Mouse (Mus musculus) ES-E14 (cell line): Measurements from ENCODE around the gene Olfr1033. TPM values are rescaled to one million over a fixed set of nuclear protein-coding genes. Genes with fewer than 3 reads are reported as not detected.

Experiments
- DNase-seq: peaks from one replicate; pipeline ENCODE4 v3.0.0-alpha.2; 2013; ENCODE audit warnings: low read depth, low spot score
- H3K27ac ChIP-seq: 2 replicates; pipeline ENCODE4 v1.5.1; 2012; ENCODE audit warnings: low read depth, mild to moderate bottlenecking, low read length, moderate library complexity, mixed read lengths; ENCODE audit not compliant: poor library complexity, insufficient read depth, severe bottlenecking
- H3K36me3 ChIP-seq: 2 replicates; pipeline ENCODE4 v1.6.1; 2012; ENCODE audit warnings: mild to moderate bottlenecking, low read length, moderate library complexity, mixed read lengths; ENCODE audit not compliant: control insufficient read depth, poor library complexity, insufficient read depth, severe bottlenecking
- H3K4me1 ChIP-seq, 2 experiments: fragments of 150-350 bp in 1 of 2; sonication (generic) in 1 of 2; 2 replicates each; pipeline ENCODE4 v1.6.1; 2012; ENCODE audit warnings: low read length in 2 of 2, mild to moderate bottlenecking in 1 of 2, mixed read lengths in 1 of 2; ENCODE audit not compliant: control insufficient read depth in 2 of 2, insufficient read depth in 2 of 2, poor library complexity in 1 of 2
- H3K4me3 ChIP-seq, 2 experiments: fragments of 150-350 bp in 1 of 2; sonication (generic) in 1 of 2; 2 replicates each; pipeline ENCODE4 v1.5.1; 2012; ENCODE audit warnings: low read length in 2 of 2, low read depth in 1 of 2, mild to moderate bottlenecking in 1 of 2, mixed read lengths in 1 of 2; ENCODE audit not compliant: insufficient read depth in 1 of 2, poor library complexity in 1 of 2, severe bottlenecking in 1 of 2
- H3K9ac ChIP-seq: 2 replicates; pipeline ENCODE4 v1.6.1; 2012; ENCODE audit warnings: low read depth, mild to moderate bottlenecking, low read length, mixed read lengths; ENCODE audit not compliant: poor library complexity, insufficient read depth, severe bottlenecking
- H3K9me3 ChIP-seq: fragments of 150-350 bp; sonication (generic); 2 replicates; pipeline ENCODE4 v1.6.1; 2012; ENCODE audit warnings: low read depth, mild to moderate bottlenecking, low read length; ENCODE audit not compliant: control insufficient read depth, insufficient read depth
- CHD2 ChIP-seq: IDR thresholded peaks from 2 replicates; pipeline ENCODE4 v1.6.1; 2014; ENCODE audit warnings: mild to moderate bottlenecking, low read depth, low read length, inconsistent platforms
- HCFC1 ChIP-seq: IDR thresholded peaks from 2 replicates; pipeline ENCODE4 v1.6.1; 2012; ENCODE audit warnings: low read length, inconsistent platforms, borderline replicate concordance; ENCODE audit not compliant: insufficient read depth
- MAFK ChIP-seq: IDR thresholded peaks from 2 replicates; pipeline ENCODE4 v1.6.1; 2014; ENCODE audit warnings: mild to moderate bottlenecking, low read depth, low read length, inconsistent platforms; ENCODE audit not compliant: insufficient read depth
- ZC3H11A ChIP-seq: IDR thresholded peaks from 2 replicates; pipeline ENCODE4 v1.6.1; 2012; ENCODE audit warnings: low read depth, mild to moderate bottlenecking, inconsistent platforms, low read length, borderline replicate concordance
- ZNF384 ChIP-seq: IDR thresholded peaks from 2 replicates; pipeline ENCODE4 v1.6.1; 2012; ENCODE audit warnings: low read depth, low read length, inconsistent platforms
- in situ Hi-C, 2 experiments: fragments of 600-800 bp; cut with MboI; formaldehyde crosslinking; loops; one replicate each; pipeline ENCODE4 v1.15.1; 2025; ENCODE audit warnings: low sequenced_read_pairs in 2 of 2, inconsistent platforms in 1 of 2; ENCODE audit not compliant: unreplicated experiment in 2 of 2
- total RNA-seq: library from RNA; depleted of rRNA; stranded (reverse); fragments of 300-350 nt; gene quantifications from 2 replicates; pipeline ENCODE4 v1.2.3, GENCODE M21; 2012; rRNA removed

Gene Olfr1033
- total RNA-seq, 1 experiment: not detected

- no peak within 1 kb of the TSS for H3K27ac ChIP-seq
- no peak within 1 kb of the TSS for H3K9ac ChIP-seq
- no peak for DNase-seq
- no peaks in the 10 kb centered on the region for H3K36me3 ChIP-seq
- no peaks in the 10 kb centered on the region for H3K4me1 ChIP-seq
- in situ Hi-C loops: no loop called here
- H3K9me3 ChIP-seq: no peaks in the 10 kb centered on the region
- H3K4me3 ChIP-seq: no peak within 1 kb of the TSS
- TF ChIP-seq ZNF384 (no peak), CHD2 (no peak), HCFC1 (no peak), ZC3H11A (no peak), MAFK (no peak)
Measured at GRCm38 (mm10) chr2:86087285-86087684, 66.9 kb downstream of the Olfr1033 start, which contains the start of gene Olfr1037. Olfr1037 (minus strand) TSS chr2:86087385.

Other genes with a start within 250 kb of the Olfr1033 start
- not detected in 2 replicates for gene Olfr1014, start 247.9 kb upstream of the Olfr1033 start, total RNA-seq
- gene Olfr1015, start 238.6 kb upstream of the Olfr1033 start, total RNA-seq: not detected in 2 replicates
- gene Olfr1016, start 218.1 kb upstream of the Olfr1033 start, total RNA-seq: not detected in 2 replicates
- gene Olfr1018, start 202.2 kb upstream of the Olfr1033 start, total RNA-seq: not detected in 2 replicates
- not detected in 2 replicates for gene Olfr1019, start 175.2 kb upstream of the Olfr1033 start, total RNA-seq
- not detected in 2 replicates for gene Olfr1020, start 173.6 kb upstream of the Olfr1033 start, total RNA-seq
- gene Olfr1022, start 152.0 kb upstream of the Olfr1033 start, total RNA-seq: not detected in 2 replicates
- not detected in 2 replicates for gene Olfr1023, start 135.0 kb upstream of the Olfr1033 start, total RNA-seq
- gene Olfr1024, start 115.6 kb upstream of the Olfr1033 start, total RNA-seq: not detected in 2 replicates
- not detected in 2 replicates for gene Olfr1025-ps1, start 105.4 kb upstream of the Olfr1033 start, total RNA-seq
- not detected in 2 replicates for gene Olfr1026, start 99.1 kb upstream of the Olfr1033 start, total RNA-seq
- gene Olfr1028, start 70.2 kb upstream of the Olfr1033 start, total RNA-seq: not detected in 2 replicates
- gene Olfr1029, start 46.7 kb upstream of the Olfr1033 start, total RNA-seq: not detected in 2 replicates
- gene Olfr1030, start 41.4 kb upstream of the Olfr1033 start, total RNA-seq: not detected in 2 replicates
- not detected in 2 replicates for gene Olfr1031, start 30.3 kb upstream of the Olfr1033 start, total RNA-seq
- not detected in 2 replicates for gene Olfr1032, start 15.1 kb upstream of the Olfr1033 start, total RNA-seq
- not detected in 2 replicates for gene Olfr1034, start 25.2 kb downstream of the Olfr1033 start, total RNA-seq
- gene Olfr1036, start 53.4 kb downstream of the Olfr1033 start, total RNA-seq: not detected in 2 replicates
- not detected in 2 replicates for gene Olfr1037, start 66.8 kb downstream of the Olfr1033 start, total RNA-seq
- gene Olfr1039, start 115.3 kb downstream of the Olfr1033 start, total RNA-seq: not detected in 2 replicates
- not detected in 2 replicates for gene Olfr1040, start 126.1 kb downstream of the Olfr1033 start, total RNA-seq
- not detected in 2 replicates for gene Olfr1042, start 141.2 kb downstream of the Olfr1033 start, total RNA-seq
- gene Olfr1043, start 146.9 kb downstream of the Olfr1033 start, total RNA-seq: not detected in 2 replicates
- gene Olfr1044, start 157.2 kb downstream of the Olfr1033 start, total RNA-seq: not detected in 2 replicates
- not detected in 2 replicates for gene Olfr52, start 165.1 kb downstream of the Olfr1033 start, total RNA-seq
- gene Olfr1045, start 182.4 kb downstream of the Olfr1033 start, total RNA-seq: not detected in 2 replicates
- not detected in 2 replicates for gene Olfr1046, start 198.7 kb downstream of the Olfr1033 start, total RNA-seq
- gene Olfr1047, start 210.8 kb downstream of the Olfr1033 start, total RNA-seq: not detected in 2 replicates
- gene Olfr1048, start 219.7 kb downstream of the Olfr1033 start, total RNA-seq: not detected in 2 replicates
- not detected in 2 replicates for gene Olfr1049, start 237.7 kb downstream of the Olfr1033 start, total RNA-seq